19 mouse cellular contexts compared by ENCODE assay signal in genomic region chr1:120946349-120946748, GRCm38 (mm10).
"Had no signal": no experiment of that assay in that cellular context is flagged by ENCODE, and none has a peak within 500 bp of the region (broad histone marks: within the 10 kb centered on the region; RNA-seq: fewer than 3 reads in every experiment).

No protein-coding gene starts in this region.

- H3K4me1 ChIP-seq: lung, embryonic 15.5 days; megakaryocyte, embryonic 14.5 days; midbrain, embryonic 13.5 days; midbrain, embryonic 15.5 days; neural tube, embryonic 12.5 days had no signal

- H3K36me3 ChIP-seq: lung, embryonic 15.5 days; midbrain, embryonic 13.5 days; midbrain, embryonic 15.5 days; neural tube, embryonic 12.5 days had no signal

- H3K27ac ChIP-seq: lung, embryonic 15.5 days; macrophage; midbrain, embryonic 13.5 days; midbrain, embryonic 15.5 days; neural tube, embryonic 12.5 days had no signal

- ATAC-seq: lung, postnatal 0 days; midbrain, embryonic 13.5 days; midbrain, embryonic 15.5 days had no signal

- H3K4me3 ChIP-seq: lung, embryonic 15.5 days; megakaryocyte, embryonic 14.5 days; midbrain, embryonic 13.5 days; midbrain, embryonic 15.5 days; neural tube, embryonic 12.5 days had no signal

- H3K9ac ChIP-seq: lung, embryonic 15.5 days; midbrain, embryonic 13.5 days; midbrain, embryonic 15.5 days; neural tube, embryonic 12.5 days had no signal

- H3K9me3 ChIP-seq: lung, embryonic 15.5 days; megakaryocyte, embryonic 14.5 days; midbrain, embryonic 13.5 days; midbrain, embryonic 15.5 days; neural tube, embryonic 12.5 days had no signal

- H3K27me3 ChIP-seq: lung, embryonic 15.5 days; megakaryocyte, embryonic 14.5 days; midbrain, embryonic 13.5 days; midbrain, embryonic 15.5 days; neural tube, embryonic 12.5 days had no signal

- H3K4me2 ChIP-seq: lung, embryonic 15.5 days; midbrain, embryonic 11.5 days; midbrain, embryonic 13.5 days; midbrain, embryonic 15.5 days; neural tube, embryonic 12.5 days had no signal

- DNase-seq: lung, adult 2 months; lung, postnatal 14 days; lung, postnatal 36 days; retina, postnatal 1 day; right cerebral cortex, adult 18-20 months; right cerebral cortex, postnatal 25 days; right cerebral cortex, postnatal 4 days; spleen, adult 18-20 months; thymus, adult 18-20 months; thymus, postnatal 14 days; thymus, postnatal 36 days had no signal
